Mouse (Mus musculus) CD8-positive naive resting alpha-beta T cell, adult 57 days (primary cell): ENCODE data around the gene Orc5. TPM values are rescaled to one million over a fixed set of nuclear protein-coding genes. Genes with fewer than 3 reads are reported as not detected.

Experiments used
- total RNA-seq: library from RNA; stranded (reverse); gene quantifications from one replicate; pipeline ENCODE4 v1.2.4, GENCODE M21; 2023

Gene Orc5
- 19.9 TPM for total RNA-seq

DNA sequence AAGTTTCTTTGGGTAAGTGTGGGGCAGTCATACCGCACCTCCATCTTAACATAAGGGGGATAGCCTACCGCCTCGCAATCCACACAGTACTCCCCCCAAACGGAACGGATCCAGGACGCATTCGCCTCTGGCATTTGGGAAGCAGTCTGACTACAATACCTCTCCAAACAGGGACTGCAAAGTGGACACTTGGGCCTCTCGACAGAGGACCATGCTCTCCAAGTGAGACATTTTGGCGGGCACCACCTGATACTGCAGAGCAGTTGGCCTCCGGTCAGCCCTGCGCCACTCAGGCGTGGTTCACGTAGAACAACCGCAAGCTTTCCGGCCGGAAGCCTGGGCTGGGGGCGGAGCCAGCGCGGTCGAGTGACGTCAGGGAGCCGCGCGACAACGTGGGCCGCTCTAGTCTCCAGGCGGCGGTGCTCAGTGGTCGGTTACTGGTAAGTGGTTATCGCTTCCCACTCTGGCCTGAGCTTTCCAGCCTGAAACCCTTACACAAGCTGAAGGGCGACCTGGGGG, at the start of gene Orc5:
Orc5 (minus strand) TSS at position 397 of the 519 bp plus-strand sequence.

Other genes starting within 250 kb of the Orc5 start
- 0.43 TPM for gene Reln, start 205.7 kb downstream of the Orc5 start, total RNA-seq
- 0.21 TPM for gene Lhfpl3, start 195.6 kb upstream of the Orc5 start, total RNA-seq